Mouse (Mus musculus) brain, embryonic 14.5 days (tissue): ENCODE measurements around the gene Mnt.

Experiments used
- CTCF ChIP-seq: fragments of 200-500 bp; IDR thresholded peaks from 2 replicates; pipeline ENCODE4 v1.5.1; 2012; ENCODE audit warnings: inconsistent platforms, mild to moderate bottlenecking, moderate library complexity, borderline replicate concordance; ENCODE audit not compliant: insufficient read depth, insufficient read length; ENCODE audit errors: extremely low read depth
- POLR2A ChIP-seq: fragments of 200-500 bp; IDR thresholded peaks from 2 replicates; pipeline ENCODE4 v1.6.1; 2012; ENCODE audit warnings: mild to moderate bottlenecking, inconsistent platforms, borderline replicate concordance; ENCODE audit not compliant: poor library complexity, insufficient read depth, insufficient read length, severe bottlenecking; ENCODE audit errors: extremely low read depth

GRCm38 (mm10) chr11:74821463-74821862 lies 9.3 kb upstream of the Mnt start:
- TF ChIP-seq POLR2A, result no peak
- TF ChIP-seq CTCF, result peak; percentile 35; the same call in 1 of the 2 replicates
